ENCODE assay signal across 10 mouse cellular contexts in genomic region chr19:42069241-42069525, GRCm38 (mm10). TPM values are rescaled to one million over a fixed set of nuclear protein-coding genes. Genes with fewer than 3 reads are reported as not detected.
DNase-seq lines count a peak whose midpoint lies in the region; ATAC-seq and TF ChIP-seq lines count a peak whose summit lies in the region.
"Had no signal": no experiment of that assay in that cellular context is flagged by ENCODE, and none has a peak within 500 bp of the region (broad histone marks: within the 10 kb centered on the region; RNA-seq: fewer than 3 reads in every experiment).

No protein-coding gene starts in this region.

- peaks cover 4% of the 10 kb centered on the region; the same call in 1 of the 2 replicates for H3K4me1 ChIP-seq in intestine, postnatal 0 days (replicated peaks; ENCODE audit: control insufficient read depth, insufficient read depth, low read length)
- peaks cover 6% of the 10 kb centered on the region; the same call in 1 of the 2 replicates for H3K4me1 ChIP-seq in intestine, embryonic 16.5 days (ENCODE audit: control insufficient read depth, insufficient read depth, low read length)
- no peaks in the 10 kb centered on the region for H3K4me1 ChIP-seq in forebrain, embryonic 16.5 days (replicated peaks; ENCODE audit: control insufficient read depth, insufficient read depth, low read length)

- H3K4me3 ChIP-seq in intestine, postnatal 0 days (ENCODE audit: low read depth, low read length): no peak overlapping the region
- no peak overlapping the region for H3K4me3 ChIP-seq in intestine, embryonic 16.5 days (ENCODE audit: low read length)
- H3K4me3 ChIP-seq in forebrain, embryonic 16.5 days (replicated peaks; ENCODE audit: low read length): no peak overlapping the region

- H3K9ac ChIP-seq in intestine, postnatal 0 days (ENCODE audit: low read depth, low read length): no peak overlapping the region
- H3K9ac ChIP-seq in intestine, embryonic 16.5 days (ENCODE audit: low read depth, low read length): no peak overlapping the region
- no peak overlapping the region for H3K9ac ChIP-seq in forebrain, embryonic 16.5 days (replicated peaks; ENCODE audit: low read depth, low read length)

- no peaks in the 10 kb centered on the region for H3K27me3 ChIP-seq in intestine, postnatal 0 days (replicated peaks; ENCODE audit: control insufficient read depth, insufficient read depth, low read length)
- H3K27me3 ChIP-seq in intestine, embryonic 16.5 days (replicated peaks; ENCODE audit: control insufficient read depth, insufficient read depth, low read length): no peaks in the 10 kb centered on the region
- no peaks in the 10 kb centered on the region for H3K27me3 ChIP-seq in forebrain, embryonic 16.5 days (replicated peaks; ENCODE audit: control insufficient read depth, insufficient read depth, low read length)

- peak; percentile 43 for DNase-seq in adrenal gland, adult 2 months
- DNase-seq in adrenal gland, postnatal 25 days: no peak
- DNase-seq in brain, adult 2 months (ENCODE audit: low read depth, low spot score): peak; percentile 77
- peak; percentile 20 to 43 for DNase-seq in lung, adult 18-20 months
- no peak for DNase-seq in natural killer cell, adult 2 months (ENCODE audit: low spot score in 2 of 2)

- H3K36me3 ChIP-seq in intestine, postnatal 0 days (ENCODE audit: control insufficient read depth, insufficient read depth): no peaks in the 10 kb centered on the region
- H3K36me3 ChIP-seq in intestine, embryonic 16.5 days (ENCODE audit: control insufficient read depth, insufficient read depth, low read length): no peaks in the 10 kb centered on the region
- no peaks in the 10 kb centered on the region for H3K36me3 ChIP-seq in forebrain, embryonic 16.5 days (ENCODE audit: control insufficient read depth, insufficient read depth)

- 49% methylated on average over 6 of the region's 6 CpGs for WGBS in intestine, postnatal 0 days
- 54% methylated on average over 6 of the region's 6 CpGs for WGBS in intestine, embryonic 16.5 days
- WGBS in forebrain, embryonic 16.5 days: 69% methylated on average over 6 of the region's 6 CpGs

- H3K4me2 ChIP-seq in intestine, postnatal 0 days (replicated peaks; ENCODE audit: low read depth): no peak overlapping the region
- H3K4me2 ChIP-seq in intestine, embryonic 16.5 days (ENCODE audit: low read depth, low read length): no peak overlapping the region
- no peak overlapping the region for H3K4me2 ChIP-seq in forebrain, embryonic 16.5 days (ENCODE audit: low read length)

- peak; percentile 79 for TF ChIP-seq CTCF in intestine, postnatal 0 days (IDR thresholded peaks at IDR 0.05; ENCODE audit: low read depth)

- no peaks in the 10 kb centered on the region for H3K9me3 ChIP-seq in intestine, postnatal 0 days (ENCODE audit: control insufficient read depth)
- H3K9me3 ChIP-seq in intestine, embryonic 16.5 days (ENCODE audit: control insufficient read depth, low read length): no peaks in the 10 kb centered on the region
- no peaks in the 10 kb centered on the region for H3K9me3 ChIP-seq in forebrain, embryonic 16.5 days (ENCODE audit: control insufficient read depth, low read length)

- ATAC-seq in intestine, postnatal 0 days: no peak
- ATAC-seq in intestine, embryonic 16.5 days: no peak
- ATAC-seq in forebrain, embryonic 16.5 days: no peak
- ATAC-seq: midbrain, embryonic 16.5 days had no signal

- H3K27ac ChIP-seq in intestine, postnatal 0 days (ENCODE audit: low read depth, low read length): no peak overlapping the region
- H3K27ac ChIP-seq in intestine, embryonic 16.5 days (ENCODE audit: low read length): no peak overlapping the region
- H3K27ac ChIP-seq in forebrain, embryonic 16.5 days (ENCODE audit: low read length): no peak overlapping the region

RNA-seq across cellular contexts. Expression of gene Morn4, which starts 17.0 kb away (rescaled TPM):
- total RNA-seq in adrenal gland, adult 2 months (2021): 10 to 100 TPM in 1 of 2 experiments, 1 to 10 TPM in 1; 7.5 to 15.5 TPM
- 10.6 and 13.0 TPM in 2 replicates for polyA plus RNA-seq in adrenal gland, adult 2 months (2012; rRNA removed)
- 6.6 and 10.1 TPM in 2 replicates for total RNA-seq in adrenal gland, postnatal 25 days (2021)
- polyA plus RNA-seq in intestine, postnatal 0 days (2015; fragmentation: Nextera tagmentation; extraction: Ambion mirVana): 14.5 and 15.9 TPM in 2 replicates
- polyA plus RNA-seq in intestine, embryonic 16.5 days (2015; fragmentation: Nextera tagmentation; extraction: Ambion mirVana): 13.9 and 15.8 TPM in 2 replicates
- 181 and 182 TPM in 2 replicates for polyA plus RNA-seq in forebrain, embryonic 16.5 days (2015; fragmentation: Nextera tagmentation; extraction: Ambion mirVana)

RNA-seq across cellular contexts. Expression of gene 4933411K16Rik, which starts 17.1 kb away (rescaled TPM):
- under 1 TPM; 0.55 to 0.75 TPM for total RNA-seq in adrenal gland, adult 2 months (2021)
- polyA plus RNA-seq in adrenal gland, adult 2 months (2012; rRNA removed): 0.09 and 0.12 TPM in 2 replicates
- 0.67 and 1.1 TPM in 2 replicates for total RNA-seq in adrenal gland, postnatal 25 days (2021)
- 0.08 TPM in 1 of 2 replicates, not detected in the other for polyA plus RNA-seq in intestine, postnatal 0 days (2015; fragmentation: Nextera tagmentation; extraction: Ambion mirVana)
- polyA plus RNA-seq in intestine, embryonic 16.5 days (2015; fragmentation: Nextera tagmentation; extraction: Ambion mirVana): 0.16 TPM in 1 of 2 replicates, not detected in the other
- not detected in 2 replicates for polyA plus RNA-seq in forebrain, embryonic 16.5 days (2015; fragmentation: Nextera tagmentation; extraction: Ambion mirVana)
- polyA plus RNA-seq: midbrain, embryonic 16.5 days; stomach, embryonic 14.5 days had no signal

RNA-seq across cellular contexts. Expression of gene Pi4k2a, which starts 21.1 kb away (rescaled TPM):
- total RNA-seq in adrenal gland, adult 2 months (2021): 10 to 100 TPM; 62.3 to 69.9 TPM
- 43.7 and 44.5 TPM in 2 replicates for polyA plus RNA-seq in adrenal gland, adult 2 months (2012; rRNA removed)
- 58.2 and 62.4 TPM in 2 replicates for total RNA-seq in adrenal gland, postnatal 25 days (2021)
- polyA plus RNA-seq in intestine, postnatal 0 days (2015; fragmentation: Nextera tagmentation; extraction: Ambion mirVana): 47.2 and 52.2 TPM in 2 replicates
- polyA plus RNA-seq in intestine, embryonic 16.5 days (2015; fragmentation: Nextera tagmentation; extraction: Ambion mirVana): 6.4 and 6.6 TPM in 2 replicates
- 28.8 and 31.9 TPM in 2 replicates for polyA plus RNA-seq in forebrain, embryonic 16.5 days (2015; fragmentation: Nextera tagmentation; extraction: Ambion mirVana)

RNA-seq across cellular contexts. Expression of gene Hoga1, which starts 23.8 kb away (rescaled TPM):
- 1 to 10 TPM; 3.7 to 8.0 TPM for total RNA-seq in adrenal gland, adult 2 months (2021)
- 1.5 and 1.6 TPM in 2 replicates for polyA plus RNA-seq in adrenal gland, adult 2 months (2012; rRNA removed)
- 4.5 and 5.2 TPM in 2 replicates for total RNA-seq in adrenal gland, postnatal 25 days (2021)
- 16.2 and 17.6 TPM in 2 replicates for polyA plus RNA-seq in intestine, postnatal 0 days (2015; fragmentation: Nextera tagmentation; extraction: Ambion mirVana)
- polyA plus RNA-seq in intestine, embryonic 16.5 days (2015; fragmentation: Nextera tagmentation; extraction: Ambion mirVana): 2.2 and 2.7 TPM in 2 replicates
- 0.66 and 0.82 TPM in 2 replicates for polyA plus RNA-seq in forebrain, embryonic 16.5 days (2015; fragmentation: Nextera tagmentation; extraction: Ambion mirVana)

RNA-seq across cellular contexts. Expression of gene Ankrd2, which starts 33.4 kb away (rescaled TPM):
- total RNA-seq in adrenal gland, adult 2 months (2021): under 1 TPM; 0.35 to 0.61 TPM
- 0.16 and 0.27 TPM in 2 replicates for polyA plus RNA-seq in adrenal gland, adult 2 months (2012; rRNA removed)
- 0.46 TPM in 1 of 2 replicates, not detected in the other for total RNA-seq in adrenal gland, postnatal 25 days (2021)
- polyA plus RNA-seq in intestine, postnatal 0 days (2015; fragmentation: Nextera tagmentation; extraction: Ambion mirVana): 0.42 TPM in 1 of 2 replicates, not detected in the other
- 0.16 TPM in 1 of 2 replicates, not detected in the other for polyA plus RNA-seq in intestine, embryonic 16.5 days (2015; fragmentation: Nextera tagmentation; extraction: Ambion mirVana)
- 0.30 and 0.51 TPM in 2 replicates for polyA plus RNA-seq in forebrain, embryonic 16.5 days (2015; fragmentation: Nextera tagmentation; extraction: Ambion mirVana)

Comparison
In these comparisons a context has a peak if more than half of its experiments do, and no peak if none do; other contexts are left out.
1. DNase-seq: peak in adrenal gland, adult 2 months (single experiment), brain, adult 2 months (single experiment) and lung, adult 18-20 months (2 of 2); none in adrenal gland, postnatal 25 days (single experiment) and natural killer cell, adult 2 months (0 of 2).
2. RNA of gene Morn4, which starts 17.0 kb away (polyA plus RNA-seq): 181 to 182 TPM in forebrain, embryonic 16.5 days; 14.5 to 15.9 TPM in intestine, postnatal 0 days, 13.9 to 15.8 TPM in intestine, embryonic 16.5 days and 10.6 to 13.0 TPM in adrenal gland, adult 2 months; every median in the first group is over 10 times any median in the second.